Mouse (Mus musculus) neural tube, embryonic 12.5 days (tissue): ENCODE measurements around the gene Mettl7a3. TPM values are rescaled to one million over a fixed set of nuclear protein-coding genes. Genes with fewer than 3 reads are reported as not detected.
"Not testable (repeated sequence)": the region's sequence is repeated elsewhere in the genome, so short reads cannot be mapped to it uniquely, and the experiment has no call there.

Experiments used
- ATAC-seq: fragments of 200-750 bp; cut with Nextera tagmentation; 2 replicates; pipeline ENCODE4 v1.8.0; 2017; ENCODE audit warnings: low read depth, mild to moderate bottlenecking, moderate TSS enrichment, moderate library complexity; ENCODE audit not compliant: low FRiP score
- H3K27ac ChIP-seq: fragments of 300-500 bp; sonication (generic); 2 replicates; pipeline ENCODE4 v1.5.1; 2016
- H3K27me3 ChIP-seq: fragments of 300-500 bp; sonication (generic); replicated peaks from 2 replicates; pipeline ENCODE4 v1.6.1; 2016; ENCODE audit warnings: mild to moderate bottlenecking
- H3K36me3 ChIP-seq: fragments of 300-500 bp; sonication (generic); 2 replicates; pipeline ENCODE4 v1.6.1; 2016; ENCODE audit warnings: mild to moderate bottlenecking
- H3K4me1 ChIP-seq: fragments of 300-500 bp; sonication (generic); 2 replicates; pipeline ENCODE4 v1.6.1; 2016
- H3K4me2 ChIP-seq: fragments of 300-500 bp; sonication (generic); replicated peaks from 2 replicates; pipeline ENCODE4 v1.6.1; 2016; ENCODE audit warnings: mild to moderate bottlenecking
- H3K4me3 ChIP-seq: fragments of 300-500 bp; sonication (generic); 2 replicates; pipeline ENCODE4 v1.5.1; 2016
- H3K9ac ChIP-seq: fragments of 300-500 bp; sonication (generic); 2 replicates; pipeline ENCODE4 v1.6.1; 2016; ENCODE audit warnings: mild to moderate bottlenecking
- H3K9me3 ChIP-seq: fragments of 300-500 bp; sonication (generic); 2 replicates; pipeline ENCODE4 v1.6.1; 2016; ENCODE audit warnings: mild to moderate bottlenecking
- WGBS: fragments of 180-500 bp; shearing (Covaris S2); methylation state at CpG from one replicate; pipeline ENCODE4 v1.1.7; 2016; 5-methylcytosine and 5-hydroxymethylcytosine counted together
- polyA plus RNA-seq: library from polyadenylated mRNA; unstranded; fragments of >200 nt; fragmentation: Nextera tagmentation; extraction: Ambion mirVana; gene quantifications from 2 replicates; pipeline ENCODE4 v1.2.1, GENCODE M21; 2016

Gene Mettl7a3
- polyA plus RNA-seq, 1 experiment from 2014 or later = 0.32 TPM

DNA sequence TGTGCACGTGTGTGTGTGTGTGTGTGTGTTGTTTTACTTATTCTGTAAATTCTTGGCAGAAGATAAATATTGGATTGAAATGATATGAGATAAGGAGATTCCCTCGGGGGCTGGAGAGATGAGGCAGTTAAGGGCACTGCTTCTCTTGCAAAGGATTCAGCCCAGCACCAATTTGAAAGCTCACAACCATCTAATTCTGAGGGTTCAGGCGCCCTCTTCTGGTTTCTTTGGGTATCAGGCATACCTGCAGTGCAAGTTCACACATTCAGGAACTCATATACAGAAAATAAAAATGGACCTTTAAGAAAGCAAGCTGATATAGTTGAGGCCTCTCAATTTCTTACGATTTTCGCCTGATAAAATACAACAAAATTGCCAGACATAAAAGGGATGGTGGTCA is 40.3 kb downstream of the Mettl7a3 start:
- H3K4me3 ChIP-seq = no peak overlapping the region
- H3K4me1 ChIP-seq = no peaks in the 10 kb centered on the region
- H3K36me3 ChIP-seq = no peaks in the 10 kb centered on the region
- H3K27me3 ChIP-seq = no peaks in the 10 kb centered on the region
- 42% methylated on average over 5 of the region's 5 CpGs for WGBS
- no peak overlapping the region for H3K27ac ChIP-seq
- H3K4me2 ChIP-seq = no peak overlapping the region
- H3K9me3 ChIP-seq = no peaks in the 10 kb centered on the region
- no peak for ATAC-seq
- no peak overlapping the region for H3K9ac ChIP-seq

DNA sequence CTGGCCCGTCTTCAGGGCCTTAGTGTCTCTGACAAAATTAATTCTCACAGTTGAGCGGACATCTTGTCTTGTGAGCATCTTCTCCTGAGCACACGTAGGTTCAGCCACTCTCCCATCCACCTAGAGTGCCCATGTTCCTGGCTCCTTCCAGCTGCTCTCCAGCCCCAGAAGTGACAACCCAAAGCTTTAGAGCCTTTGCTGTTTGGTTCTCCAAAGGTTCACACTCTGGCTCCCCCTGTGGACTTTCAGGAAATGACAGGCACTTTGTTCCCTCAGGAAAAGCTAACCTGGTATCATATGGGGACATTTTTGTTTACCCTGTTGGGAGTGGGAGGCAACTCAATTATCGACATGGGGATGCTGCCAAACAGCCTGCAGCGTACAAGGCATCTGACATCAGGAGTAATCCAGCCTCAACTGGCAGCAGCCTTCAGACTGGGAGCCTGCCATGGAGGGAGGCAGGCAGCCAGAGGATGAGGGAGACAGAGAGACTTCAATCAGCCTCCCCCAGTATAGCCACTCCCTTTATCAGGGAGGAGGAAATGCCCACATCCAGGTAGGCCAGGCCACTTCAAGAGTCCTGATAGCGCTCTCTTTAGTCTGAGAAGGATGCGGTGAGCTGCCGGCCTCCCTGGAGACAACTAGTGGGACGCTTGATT is 43.2 kb downstream of the Mettl7a3 start:
- not testable (repeated sequence) for H3K4me1 ChIP-seq, H3K4me3 ChIP-seq
- 42% methylated on average over 4 of the region's 9 CpGs for WGBS

DNA sequence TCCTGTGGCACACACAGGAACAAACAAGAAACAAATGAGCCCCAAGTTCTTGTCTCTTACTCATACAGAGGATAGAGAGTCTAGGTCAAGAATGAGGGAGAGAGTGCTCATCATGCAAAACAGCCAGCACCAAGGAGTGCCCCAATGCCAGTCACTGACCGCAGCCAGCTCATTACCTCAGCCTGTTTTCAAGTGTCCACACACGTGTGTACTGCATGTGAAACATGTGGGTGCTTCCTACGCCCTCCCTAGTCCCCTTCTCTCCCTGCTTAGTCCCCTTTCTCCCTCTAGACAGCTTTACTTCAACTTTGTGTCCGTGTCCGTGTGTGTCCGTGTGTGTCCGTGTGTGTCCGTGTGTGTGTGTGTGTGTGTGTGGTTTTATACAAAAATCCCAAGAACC is 44.9 kb downstream of the Mettl7a3 start:
- no peak overlapping the region for H3K4me2 ChIP-seq
- H3K27me3 ChIP-seq = no peaks in the 10 kb centered on the region
- no peak overlapping the region for H3K9ac ChIP-seq
- WGBS = 85% methylated on average over 8 of the region's 8 CpGs
- no peaks in the 10 kb centered on the region for H3K36me3 ChIP-seq
- H3K4me1 ChIP-seq = no peaks in the 10 kb centered on the region
- no peaks in the 10 kb centered on the region for H3K9me3 ChIP-seq
- no peak for ATAC-seq
- H3K4me3 ChIP-seq = no peak overlapping the region
- H3K27ac ChIP-seq = no peak overlapping the region

More for the DNA sequence above, 43.2 kb downstream of the Mettl7a3 start:
- not testable (repeated sequence) for ATAC-seq, H3K27me3 ChIP-seq, H3K9me3 ChIP-seq, H3K4me2 ChIP-seq, H3K36me3 ChIP-seq, H3K27ac ChIP-seq, H3K9ac ChIP-seq

DNA sequence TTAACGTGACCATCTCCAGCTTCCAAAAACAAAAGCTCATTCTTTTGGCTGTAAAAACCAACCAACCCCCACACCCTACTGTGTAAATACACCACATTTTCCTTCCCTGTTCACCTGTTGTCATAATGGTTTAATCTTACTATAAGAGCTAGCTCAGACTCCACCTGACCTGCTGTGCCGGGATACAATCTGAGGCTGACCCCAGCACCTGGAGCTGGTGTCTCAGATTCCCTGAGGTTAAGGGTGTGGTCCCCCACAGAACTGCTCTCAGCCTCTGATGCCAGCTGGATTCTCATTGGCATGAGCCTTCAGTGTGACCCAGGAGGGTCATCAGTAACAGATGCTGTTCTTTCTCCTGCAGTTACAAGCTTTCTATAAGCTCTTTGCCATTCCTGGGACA is 45.4 kb downstream of the Mettl7a3 start:
- Histone ChIP-seq H3K27ac (no peak overlapping the region), H3K4me2 (no peak overlapping the region), H3K9me3 (no peaks in the 10 kb centered on the region), H3K27me3 (no peaks in the 10 kb centered on the region), H3K4me1 (no peaks in the 10 kb centered on the region), H3K9ac (no peak overlapping the region), H3K4me3 (no peak overlapping the region), H3K36me3 (no peaks in the 10 kb centered on the region)
- 76% methylated on average over 2 of the region's 2 CpGs for WGBS
- ATAC-seq = no peak

DNA sequence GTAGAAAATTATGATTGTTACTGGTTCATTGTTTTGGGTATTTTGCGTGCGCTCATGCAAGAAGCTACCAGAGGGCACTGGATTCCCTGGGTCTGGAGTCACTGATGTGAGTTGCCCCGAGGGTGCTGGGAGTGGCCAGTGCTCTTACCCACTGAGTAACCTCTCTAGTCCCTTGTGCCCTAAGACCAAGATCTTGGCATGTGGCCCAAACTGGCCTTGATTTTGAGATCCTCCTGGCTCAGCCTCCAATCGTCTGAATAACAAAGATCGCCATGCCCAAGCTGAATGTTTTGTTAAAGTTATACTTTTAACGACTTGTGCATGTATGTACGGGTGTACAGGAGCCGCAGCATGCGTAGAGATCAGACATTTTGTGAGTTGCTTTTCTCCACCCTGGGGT is 51.0 kb downstream of the Mettl7a3 start:
- Histone ChIP-seq H3K9ac (no peak overlapping the region), H3K27me3 (no peaks in the 10 kb centered on the region), H3K4me2 (no peak overlapping the region), H3K4me1 (peaks cover 6% of the 10 kb centered on the region; the same call in 1 of the 2 replicates), H3K4me3 (no peak overlapping the region), H3K9me3 (no peaks in the 10 kb centered on the region), H3K36me3 (no peaks in the 10 kb centered on the region), H3K27ac (no peak overlapping the region)
- no peak for ATAC-seq
- 93% methylated on average over 9 of the region's 9 CpGs for WGBS

DNA sequence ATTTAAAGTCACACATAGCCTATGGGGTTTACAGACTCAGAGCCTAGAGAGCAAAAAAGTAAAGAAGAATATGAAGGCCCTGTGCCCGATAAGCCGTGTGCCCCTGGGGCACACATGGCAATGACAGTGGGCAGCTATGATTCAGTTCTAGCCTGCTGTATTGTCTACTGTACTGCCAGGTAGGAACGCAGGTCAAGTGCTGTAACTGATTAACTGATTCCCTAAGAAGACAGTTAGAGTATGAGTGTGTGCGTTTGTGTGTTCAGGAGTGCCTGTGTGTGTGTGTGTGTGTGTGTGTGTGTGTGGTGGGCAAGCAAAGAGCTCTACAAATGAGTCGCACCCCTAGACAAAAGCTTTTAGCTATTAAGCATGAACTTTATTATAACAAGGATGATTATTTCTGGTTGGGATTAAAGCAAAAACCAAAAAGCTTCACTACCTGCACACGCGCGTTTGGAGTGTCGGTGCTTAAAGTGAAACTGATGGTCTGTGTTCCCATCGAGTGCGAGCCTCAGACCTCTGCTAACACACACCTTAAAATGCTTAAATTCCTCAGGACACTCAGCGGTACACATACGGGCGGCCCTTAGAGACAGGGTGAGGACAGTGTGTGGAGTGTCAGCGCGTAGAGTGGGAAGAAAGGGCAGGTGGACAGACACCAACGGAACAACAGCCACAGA is 53.0 kb downstream of the Mettl7a3 start:
- Histone ChIP-seq H3K4me2 (no peak overlapping the region), H3K4me1 (peaks cover 6% of the 10 kb centered on the region; the same call in 1 of the 2 replicates), H3K36me3 (no peaks in the 10 kb centered on the region), H3K27ac (no peak overlapping the region), H3K9ac (no peak overlapping the region), H3K27me3 (no peaks in the 10 kb centered on the region), H3K9me3 (no peaks in the 10 kb centered on the region), H3K4me3 (no peak overlapping the region)
- 96% methylated on average over 17 of the region's 17 CpGs for WGBS
- no peak for ATAC-seq

DNA sequence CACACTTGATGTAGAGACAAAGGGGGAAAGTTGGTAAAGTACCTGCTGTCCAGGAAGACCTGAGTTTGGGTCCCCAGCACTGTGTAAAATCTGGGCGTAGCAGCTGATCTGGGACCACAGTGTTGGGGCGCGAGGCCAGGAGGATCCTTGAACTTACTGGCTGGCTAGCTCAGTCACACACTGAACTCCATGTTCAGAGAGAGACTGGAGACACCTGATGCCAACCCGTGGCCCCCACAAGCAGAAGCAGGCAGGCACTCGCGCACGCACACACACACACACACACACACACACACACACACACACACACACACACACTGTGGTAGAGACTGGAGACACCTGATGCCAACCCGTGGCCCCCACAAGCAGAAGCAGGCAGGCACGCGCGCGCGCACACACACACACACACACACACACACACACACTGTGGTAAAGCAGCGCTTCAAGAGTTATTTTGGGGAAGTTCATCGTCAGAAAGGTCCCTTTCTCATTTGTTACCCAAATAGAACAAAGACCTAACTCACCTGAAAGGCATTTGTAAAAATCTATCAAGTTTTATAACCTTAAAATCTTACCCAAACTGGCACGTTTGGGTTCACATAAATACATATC is 53.6 kb downstream of the Mettl7a3 start:
- Histone ChIP-seq H3K4me3 (no peak overlapping the region), H3K9ac (no peak overlapping the region), H3K27me3 (no peaks in the 10 kb centered on the region), H3K27ac (no peak overlapping the region), H3K36me3 (peaks cover 4% of the 10 kb centered on the region; the same call in 1 of the 2 replicates), H3K4me1 (peaks cover 6% of the 10 kb centered on the region; the same call in 1 of the 2 replicates), H3K9me3 (no peaks in the 10 kb centered on the region), H3K4me2 (no peak overlapping the region)
- 94% methylated on average over 16 of the region's 16 CpGs for WGBS
- no peak for ATAC-seq

DNA sequence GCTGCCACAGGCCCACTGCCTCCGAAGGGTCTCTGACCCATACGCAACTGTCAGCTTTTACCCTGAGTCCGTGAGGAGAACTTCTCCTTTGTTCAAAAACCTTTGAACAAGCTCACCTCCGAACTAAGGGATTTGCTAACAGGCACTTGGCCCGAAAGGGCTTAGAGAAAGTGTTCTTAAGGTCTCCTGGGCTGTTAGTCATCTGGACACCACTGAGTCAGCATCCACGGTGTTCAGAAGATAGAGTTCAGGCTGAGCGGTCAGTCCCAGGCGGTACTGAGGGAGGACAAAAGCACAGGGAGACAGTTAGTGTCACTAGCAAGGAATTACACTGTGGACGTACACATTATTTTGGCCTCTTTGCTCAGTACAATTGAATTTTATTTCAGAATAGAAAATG is 54.2 kb downstream of the Mettl7a3 start:
- no peak for ATAC-seq
- Histone ChIP-seq H3K4me3 (no peak overlapping the region), H3K27ac (no peak overlapping the region), H3K9ac (no peak overlapping the region), H3K4me2 (no peak overlapping the region), H3K27me3 (no peaks in the 10 kb centered on the region), H3K36me3 (peaks cover 9% of the 10 kb centered on the region), H3K9me3 (no peaks in the 10 kb centered on the region), H3K4me1 (peaks cover 6% of the 10 kb centered on the region; the same call in 1 of the 2 replicates)
- WGBS = 69% methylated on average over 9 of the region's 9 CpGs

Other genes starting within 250 kb of the Mettl7a3 start
- 26.0 and 27.0 TPM in 2 replicates for gene Atf1, start 107.1 kb upstream of the Mettl7a3 start, polyA plus RNA-seq
- not detected in 2 replicates for gene Tmprss12, start 54.1 kb upstream of the Mettl7a3 start, polyA plus RNA-seq
- gene Mettl7a1, start 30.8 kb upstream of the Mettl7a3 start, polyA plus RNA-seq = 3.8 and 5.9 TPM in 2 replicates
- 0.97 and 1.1 TPM in 2 replicates for gene Methig1, start 18.2 kb downstream of the Mettl7a3 start, polyA plus RNA-seq
- 0.14 TPM in 1 of 2 replicates, not detected in the other for gene Mettl7a2, start 18.3 kb downstream of the Mettl7a3 start, polyA plus RNA-seq
- 0.66 and 0.75 TPM in 2 replicates for gene Higd1c, start 29.6 kb downstream of the Mettl7a3 start, polyA plus RNA-seq
- gene Gm5475, start 87.2 kb downstream of the Mettl7a3 start, polyA plus RNA-seq = 0.13 and 0.18 TPM in 2 replicates
- 23.9 and 27.1 TPM in 2 replicates for gene Slc11a2, start 90.1 kb downstream of the Mettl7a3 start, polyA plus RNA-seq
- gene Letmd1, start 134.1 kb downstream of the Mettl7a3 start, polyA plus RNA-seq = 48.5 and 50.6 TPM in 2 replicates
- gene Csrnp2, start 160.6 kb downstream of the Mettl7a3 start, polyA plus RNA-seq = 42.6 and 43.1 TPM in 2 replicates
- 40.0 and 41.0 TPM in 2 replicates for gene Tfcp2, start 217.1 kb downstream of the Mettl7a3 start, polyA plus RNA-seq